Mouse (Mus musculus): ENCODE data around the gene Zfp423. TPM values are rescaled to one million over a fixed set of nuclear protein-coding genes. Genes with fewer than 3 reads are reported as not detected.

The Zfp423 gene
- polyA plus RNA-seq (2017; shearing (Covaris generic)) = not detected

GRCm38 (mm10) chr8:87959320-87959920 lies at the start of gene Zfp423:
TSS of gene Zfp423 (minus strand) at chr8:87959595.

Other genes with a start within 250 kb of the Zfp423 start
- 42.3 TPM for gene Cnep1r1, start 159.2 kb upstream of the Zfp423 start, polyA plus RNA-seq (2017; shearing (Covaris generic))
- 18.4 TPM for gene Heatr3, start 178.3 kb upstream of the Zfp423 start, polyA plus RNA-seq (2017; shearing (Covaris generic))
- gene Tent4b, start 239.6 kb upstream of the Zfp423 start, polyA plus RNA-seq (2017; shearing (Covaris generic)) = 8.0 TPM